Mouse (Mus musculus) lung, adult 2 months (tissue): Measurements from ENCODE around the gene Nek7.

Experiments used
- CTCF ChIP-seq: fragments of 200-500 bp; IDR thresholded peaks from 2 replicates; pipeline ENCODE4 v1.5.1; 2011; ENCODE audit warnings: mild to moderate bottlenecking, low read length, control low read depth; ENCODE audit not compliant: insufficient read depth
- POLR2A ChIP-seq: fragments of 200-500 bp; IDR thresholded peaks from 2 replicates; pipeline ENCODE4 v1.6.1; 2011; ENCODE audit warnings: low read depth, mild to moderate bottlenecking, control low read depth, low read length, borderline replicate concordance; ENCODE audit errors: extremely low read depth

GRCm38 (mm10) chr1:138504228-138504627 lies 115.7 kb downstream of the Nek7 start:
- TF ChIP-seq CTCF (no peak), POLR2A (no peak)
